Mouse (Mus musculus): ENCODE data around the gene Olfr167.
"Not testable (repeated sequence)": the region's sequence is repeated elsewhere in the genome, so short reads cannot be mapped to it uniquely, and the experiment has no call there.

The Olfr167 gene

DNA sequence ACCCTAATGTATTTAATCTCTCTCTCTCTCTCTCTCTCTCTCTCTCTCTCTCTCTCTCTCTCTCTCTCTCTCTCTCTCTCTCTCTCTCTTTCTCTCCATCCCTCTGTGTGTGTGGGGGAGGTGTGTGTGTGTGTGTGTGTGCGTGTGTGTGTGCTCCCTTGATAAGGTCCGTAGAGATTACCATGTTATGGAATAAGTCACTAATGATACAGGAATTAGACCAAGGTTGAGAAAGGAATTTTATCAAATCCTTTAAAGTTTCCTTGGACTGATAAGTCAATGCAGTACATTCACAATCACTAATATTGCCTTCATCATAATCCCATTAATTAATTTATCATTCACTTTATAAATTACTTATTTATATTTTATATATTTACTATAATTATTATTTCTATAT lies at the start of gene Olfr167:
Olfr167 (minus strand) TSS at position 101 of the 400 bp plus-strand sequence.
- no peak for DNase-seq

- not testable (repeated sequence) for DNase-seq
Observed at GRCm38 (mm10) chr16:19571709-19572108, 49.6 kb upstream of the Olfr167 start, which contains the start of gene Olfr169. TSS of gene Olfr169 (minus strand) at chr16:19571809.

DNA sequence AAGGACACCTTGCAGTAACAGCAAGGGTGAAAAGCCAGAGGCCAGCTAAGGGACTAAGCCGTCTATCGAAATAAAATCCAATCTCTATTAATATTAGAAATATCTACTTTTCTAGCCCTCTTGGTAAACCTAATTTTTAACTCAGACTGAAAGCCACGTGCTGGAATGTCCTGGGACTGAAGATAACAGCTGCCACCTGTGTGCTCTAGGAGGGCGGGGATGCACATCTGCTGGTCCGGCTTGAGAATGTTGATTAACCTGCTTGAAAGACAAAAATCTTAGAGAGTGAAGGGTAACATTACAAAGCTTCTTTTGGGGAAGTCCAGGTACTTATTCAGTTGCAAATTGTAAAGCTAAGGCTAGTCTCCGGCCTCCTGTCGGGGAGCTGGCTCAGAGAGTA lies 31.4 kb upstream of the Olfr167 start:
- not testable (repeated sequence) for DNase-seq

DNA sequence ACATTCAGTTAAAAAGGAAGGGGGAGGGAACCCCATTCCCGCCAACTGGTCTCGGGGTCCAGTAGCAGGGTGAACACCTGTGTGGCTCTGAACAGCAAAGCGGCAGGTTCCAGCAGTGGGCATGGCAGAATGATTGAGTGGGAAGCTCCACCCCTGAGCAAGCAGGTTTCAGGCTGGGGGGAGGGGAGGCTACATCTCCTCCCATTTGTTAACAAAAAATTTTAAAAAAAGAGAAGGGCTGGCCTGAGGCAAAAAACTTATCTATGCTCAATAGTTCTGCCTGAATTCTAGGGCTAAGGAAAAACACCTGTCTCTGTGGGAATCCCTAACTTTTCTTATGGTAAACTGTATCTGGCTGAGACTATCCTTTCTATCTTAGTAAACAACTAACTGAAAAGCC lies 30.2 kb upstream of the Olfr167 start:
- not testable (repeated sequence) for DNase-seq

- no peak for DNase-seq
Observed at GRCm38 (mm10) chr16:19535455-19535854, 13.4 kb upstream of the Olfr167 start, which contains the start of gene Olfr168. TSS of gene Olfr168 (minus strand) at chr16:19535555.

DNA sequence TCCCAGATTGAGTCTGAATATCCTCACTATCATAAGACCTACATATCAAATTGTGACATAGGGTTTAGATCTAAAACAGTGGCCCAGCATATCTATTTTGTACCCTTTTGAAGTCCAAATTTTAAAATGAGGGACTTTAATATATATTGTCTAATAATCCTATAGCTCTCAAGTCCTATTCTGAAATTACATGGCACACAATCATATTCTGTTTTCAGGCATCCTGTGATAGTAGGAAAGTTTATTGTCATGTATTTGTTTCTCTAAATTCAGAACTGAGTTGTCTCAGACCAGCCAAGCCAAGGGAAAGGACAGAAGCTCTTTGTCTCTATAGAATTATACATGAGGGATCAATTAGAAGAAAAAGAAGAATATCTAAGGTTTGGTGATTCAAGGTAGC lies 38.7 kb downstream of the Olfr167 start, which contains the start of gene Olfr166:
Olfr166 (plus strand) TSS at position 301 of the 400 bp plus-strand sequence.
- DNase-seq, result no peak

- no peak for DNase-seq
Observed at GRCm38 (mm10) chr16:19464365-19464764, 57.7 kb downstream of the Olfr167 start.
